Mouse (Mus musculus) hindbrain, embryonic 16.5 days (tissue): Measurements from ENCODE around the gene Trp53bp2. TPM values are rescaled to one million over a fixed set of nuclear protein-coding genes. Genes with fewer than 3 reads are reported as not detected.

Experiments used
- ATAC-seq: fragments of 200-750 bp; cut with Nextera tagmentation; 2 replicates; pipeline ENCODE4 v1.8.0; 2017; ENCODE audit warnings: moderate TSS enrichment, moderate library complexity
- H3K27ac ChIP-seq: fragments of 300-500 bp; sonication (generic); 2 replicates; pipeline ENCODE4 v1.5.1; 2014; ENCODE audit warnings: low read depth, mild to moderate bottlenecking, control low read depth, low read length, moderate library complexity
- H3K27me3 ChIP-seq: fragments of 300-500 bp; sonication (generic); replicated peaks from 2 replicates; pipeline ENCODE4 v1.6.1; 2014; ENCODE audit warnings: low read length; ENCODE audit not compliant: control insufficient read depth, insufficient read depth
- H3K36me3 ChIP-seq: fragments of 300-500 bp; sonication (generic); 2 replicates; pipeline ENCODE4 v1.6.1; 2014; ENCODE audit warnings: mild to moderate bottlenecking, low read length, moderate library complexity, mixed read lengths; ENCODE audit not compliant: control insufficient read depth, insufficient read depth
- H3K4me1 ChIP-seq: fragments of 300-500 bp; sonication (generic); 2 replicates; pipeline ENCODE4 v1.6.1; 2014; ENCODE audit warnings: low read depth, low read length; ENCODE audit not compliant: control insufficient read depth, insufficient read depth
- H3K4me2 ChIP-seq: fragments of 300-500 bp; sonication (generic); 2 replicates; pipeline ENCODE4 v1.6.1; 2014; ENCODE audit warnings: mild to moderate bottlenecking, low read length, control low read depth, moderate library complexity
- H3K4me3 ChIP-seq: fragments of 300-500 bp; sonication (generic); 2 replicates; pipeline ENCODE4 v1.5.1; 2014; ENCODE audit warnings: mild to moderate bottlenecking, low read length, control low read depth, moderate library complexity
- H3K9ac ChIP-seq: fragments of 300-500 bp; sonication (generic); 2 replicates; pipeline ENCODE4 v1.6.1; 2014; ENCODE audit warnings: low read depth, mild to moderate bottlenecking, control low read depth, low read length, moderate library complexity
- H3K9me3 ChIP-seq: fragments of 300-500 bp; sonication (generic); 2 replicates; pipeline ENCODE4 v1.6.1; 2014; ENCODE audit warnings: mild to moderate bottlenecking, low read length, moderate library complexity; ENCODE audit not compliant: control insufficient read depth
- WGBS: fragments of 180-500 bp; shearing (Covaris S2); extraction: QIAGEN DNeasy Blood & Tissue Kit; methylation state at CpG from one replicate; pipeline ENCODE4 v1.1.7; 2014; 5-methylcytosine and 5-hydroxymethylcytosine counted together
- polyA plus RNA-seq: library from polyadenylated mRNA; unstranded; fragments of >200 nt; fragmentation: Nextera tagmentation; extraction: Ambion mirVana; gene quantifications from 2 replicates; pipeline ENCODE4 v1.2.1, GENCODE M21; 2015

The Trp53bp2 gene
- polyA plus RNA-seq, 1 experiment from 2014 or later: 13.8 TPM

DNA sequence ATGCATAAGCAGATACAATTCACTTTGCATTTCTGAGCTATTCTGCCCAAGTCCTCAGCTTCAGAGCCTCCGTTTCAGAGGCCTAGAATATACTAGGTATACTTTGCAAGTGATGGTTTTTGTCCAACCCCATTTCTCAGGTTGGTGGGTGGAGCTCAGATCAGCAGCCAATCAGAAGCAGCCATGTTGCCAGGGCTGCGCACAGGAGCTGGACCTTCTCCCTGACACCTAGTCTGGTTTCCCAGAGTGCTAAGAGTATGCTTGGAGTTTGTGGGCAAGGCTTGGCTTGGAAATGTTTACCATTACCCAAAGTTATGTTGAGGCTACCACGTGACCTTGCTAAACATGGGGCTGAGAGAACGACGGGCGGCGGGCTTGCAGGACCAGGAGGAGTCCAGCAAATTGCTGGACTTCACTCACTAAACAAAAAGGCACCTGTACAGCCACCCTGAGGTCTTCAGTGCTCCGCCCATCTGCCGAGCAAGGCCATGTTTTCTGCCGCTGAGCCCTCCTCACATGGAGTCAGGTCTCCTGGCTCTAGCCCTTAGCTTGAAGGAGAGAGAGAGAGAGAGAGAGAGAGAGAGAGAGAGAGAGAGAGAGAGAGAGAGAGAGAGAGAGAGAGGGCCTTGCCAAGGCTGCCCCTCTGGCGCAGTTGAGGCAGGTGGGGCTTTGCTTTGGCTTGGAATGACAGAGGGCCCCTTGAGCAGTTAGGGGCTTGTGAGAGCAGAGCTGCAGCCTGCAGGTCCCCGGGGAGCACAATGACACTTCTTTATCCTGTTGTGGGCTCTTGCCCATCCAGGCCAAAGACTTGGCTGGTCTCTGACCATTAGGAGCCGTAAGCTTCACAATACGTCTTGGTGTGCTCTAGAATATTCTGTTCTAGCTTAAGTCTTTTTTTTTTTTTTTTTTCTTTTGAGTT, 74.3 kb downstream of the Trp53bp2 start:
- Histone ChIP-seq H3K4me3 (no peak overlapping the region), H3K36me3 (peaks cover 49% of the 10 kb centered on the region), H3K9me3 (no peaks in the 10 kb centered on the region), H3K27ac (no peak overlapping the region), H3K4me1 (no peaks in the 10 kb centered on the region), H3K4me2 (no peak overlapping the region), H3K9ac (no peak overlapping the region), H3K27me3 (no peaks in the 10 kb centered on the region)
- ATAC-seq: no peak
- WGBS: 88% methylated on average over 14 of the region's 14 CpGs

DNA sequence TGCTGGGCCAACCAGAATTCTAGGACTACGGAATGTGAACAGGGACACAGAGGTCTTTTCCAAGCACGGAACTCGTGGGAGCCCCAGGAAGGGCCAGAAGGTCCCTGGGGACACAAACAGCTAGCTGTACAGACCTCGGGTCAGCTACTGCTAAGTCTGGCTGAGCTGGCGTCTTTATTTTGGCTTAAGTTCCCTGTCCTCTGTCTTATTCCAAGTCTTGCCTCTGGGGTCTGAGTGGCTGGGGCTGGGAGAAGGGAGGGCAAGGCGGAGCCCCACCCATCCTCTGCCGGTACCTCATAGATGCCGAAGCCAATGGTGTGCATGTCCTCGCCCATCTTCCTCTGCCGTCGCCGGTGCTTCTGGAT, 74.9 kb downstream of the Trp53bp2 start:
- Histone ChIP-seq H3K27me3 (no peaks in the 10 kb centered on the region), H3K27ac (no peak overlapping the region), H3K4me2 (no peak overlapping the region), H3K36me3 (peaks cover 55% of the 10 kb centered on the region), H3K9ac (no peak overlapping the region), H3K9me3 (no peaks in the 10 kb centered on the region), H3K4me1 (no peaks in the 10 kb centered on the region), H3K4me3 (no peak overlapping the region)
- ATAC-seq: no peak
- WGBS: 92% methylated on average over 12 of the region's 12 CpGs

- WGBS: 93% methylated on average over 10 of the region's 10 CpGs
- no peak overlapping the region for H3K4me2 ChIP-seq
- no peak overlapping the region for H3K27ac ChIP-seq
- no peaks in the 10 kb centered on the region for H3K27me3 ChIP-seq
- no peak for ATAC-seq
- no peak overlapping the region for H3K4me3 ChIP-seq
- no peak overlapping the region for H3K9ac ChIP-seq
- H3K9me3 ChIP-seq: no peaks in the 10 kb centered on the region
- H3K4me1 ChIP-seq: peaks cover 4% of the 10 kb centered on the region; the same call in 1 of the 2 replicates
- H3K36me3 ChIP-seq: peaks cover 39% of the 10 kb centered on the region
These were observed 79.5 kb downstream of the Trp53bp2 start for GRCm38 (mm10) chr1:182488503-182488902.

GRCm38 (mm10) chr1:182489803-182490452, 81.0 kb downstream of the Trp53bp2 start:
- Histone ChIP-seq H3K4me2 (peak overlapping the region; percentile 57), H3K9me3 (no peaks in the 10 kb centered on the region), H3K27me3 (no peaks in the 10 kb centered on the region), H3K27ac (peak overlapping the region; percentile 48), H3K4me3 (peak overlapping the region; percentile 19; the same call in 1 of the 2 replicates), H3K4me1 (peaks cover 4% of the 10 kb centered on the region; the same call in 1 of the 2 replicates), H3K9ac (peak overlapping the region; percentile 24; the same call in 1 of the 2 replicates), H3K36me3 (peaks cover 30% of the 10 kb centered on the region)
- 10% methylated on average over 21 of the region's 21 CpGs for WGBS
- peak; percentile 95 for ATAC-seq

- Histone ChIP-seq H3K27ac (peak overlapping the region; percentile 48; the same call in 1 of the 2 replicates), H3K4me2 (no peak overlapping the region), H3K27me3 (no peaks in the 10 kb centered on the region), H3K9ac (no peak overlapping the region), H3K4me3 (no peak overlapping the region), H3K4me1 (peaks cover 4% of the 10 kb centered on the region; the same call in 1 of the 2 replicates), H3K9me3 (no peaks in the 10 kb centered on the region), H3K36me3 (peaks cover 24% of the 10 kb centered on the region)
- no peak for ATAC-seq
- WGBS: 80% methylated on average over 7 of the region's 7 CpGs
These were observed 81.6 kb downstream of the Trp53bp2 start for GRCm38 (mm10) chr1:182490568-182490967.

DNA sequence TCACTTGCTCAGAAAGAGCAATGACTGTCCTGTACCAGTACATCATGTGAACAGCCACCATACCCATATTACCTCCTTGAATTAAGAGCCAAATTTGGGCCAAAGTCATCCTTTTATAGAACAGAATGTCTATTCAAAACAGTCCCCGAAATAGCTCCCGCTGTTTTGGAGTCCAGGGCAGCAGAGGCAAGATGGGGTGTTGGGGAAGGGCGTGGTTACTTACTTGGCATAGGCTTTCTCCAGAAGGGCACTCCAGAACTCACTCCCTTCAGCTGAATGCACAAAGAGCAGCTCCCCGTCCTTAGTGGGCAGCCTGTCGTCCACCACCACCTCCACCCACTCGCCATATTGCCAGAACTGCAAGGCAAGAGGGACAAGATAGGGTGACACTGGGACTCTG, 82.9 kb downstream of the Trp53bp2 start:
- WGBS: 96% methylated on average over 6 of the region's 6 CpGs
- Histone ChIP-seq H3K4me2 (no peak overlapping the region), H3K9ac (no peak overlapping the region), H3K9me3 (no peaks in the 10 kb centered on the region), H3K4me3 (no peak overlapping the region), H3K27me3 (no peaks in the 10 kb centered on the region), H3K27ac (no peak overlapping the region), H3K36me3 (peaks cover 19% of the 10 kb centered on the region; the same call in 1 of the 2 replicates), H3K4me1 (peaks cover 4% of the 10 kb centered on the region; the same call in 1 of the 2 replicates)
- no peak for ATAC-seq

DNA sequence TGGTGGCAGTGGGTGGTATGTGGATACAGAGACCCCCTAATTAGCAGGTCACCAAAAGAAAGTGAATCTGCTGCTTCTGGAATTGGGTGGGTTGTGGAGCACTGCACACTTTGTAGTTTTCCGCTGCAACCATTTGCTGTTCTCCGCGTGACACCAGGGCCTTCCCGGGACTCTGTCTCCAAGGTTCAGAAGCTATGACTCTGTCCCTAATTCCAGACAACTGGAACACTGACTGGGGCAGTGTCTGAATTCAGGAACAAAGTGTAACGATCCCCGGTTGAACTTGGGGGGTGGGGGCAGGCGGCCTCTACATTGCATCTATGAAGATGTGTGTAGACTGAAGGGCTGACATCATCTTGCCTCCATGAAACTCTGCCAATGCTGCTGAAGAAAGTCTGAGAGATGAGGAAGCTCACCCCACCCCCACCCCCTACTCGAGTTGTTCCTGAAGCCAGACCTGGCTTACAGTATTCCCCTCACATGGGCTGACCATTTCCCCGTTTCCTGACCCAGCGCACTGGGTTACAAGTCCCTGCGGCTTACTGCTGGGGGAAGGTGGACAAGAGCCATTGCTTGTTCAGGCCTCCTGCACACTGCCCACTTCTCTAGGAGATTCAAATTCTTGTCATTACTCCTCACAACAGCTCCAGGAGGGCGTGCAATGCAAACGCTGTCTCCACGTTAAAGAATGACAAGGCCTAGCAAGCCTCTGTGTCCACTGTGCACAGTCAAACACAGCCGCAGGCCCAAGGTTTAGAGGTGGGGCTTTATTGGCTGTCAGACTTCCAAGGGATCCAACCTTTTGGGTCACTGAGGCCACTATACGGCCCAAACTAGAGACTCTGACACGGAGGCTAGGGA, 85.5 kb downstream of the Trp53bp2 start:
- no peaks in the 10 kb centered on the region for H3K27me3 ChIP-seq
- H3K9ac ChIP-seq: no peak overlapping the region
- no peaks in the 10 kb centered on the region for H3K9me3 ChIP-seq
- H3K4me2 ChIP-seq: no peak overlapping the region
- no peak for ATAC-seq
- peaks cover 4% of the 10 kb centered on the region; the same call in 1 of the 2 replicates for H3K36me3 ChIP-seq
- H3K4me3 ChIP-seq: no peak overlapping the region
- no peak overlapping the region for H3K27ac ChIP-seq
- H3K4me1 ChIP-seq: peaks cover 4% of the 10 kb centered on the region; the same call in 1 of the 2 replicates
- WGBS: 70% methylated on average over 17 of the region's 17 CpGs

GRCm38 (mm10) chr1:182496685-182497084, 87.7 kb downstream of the Trp53bp2 start:
- 66% methylated on average over 6 of the region's 6 CpGs for WGBS
- no peak overlapping the region for H3K4me2 ChIP-seq
- no peak overlapping the region for H3K4me3 ChIP-seq
- H3K27me3 ChIP-seq: no peaks in the 10 kb centered on the region
- no peak overlapping the region for H3K9ac ChIP-seq
- H3K9me3 ChIP-seq: no peaks in the 10 kb centered on the region
- no peaks in the 10 kb centered on the region; the same call in 1 of the 2 replicates for H3K4me1 ChIP-seq
- H3K36me3 ChIP-seq: no peaks in the 10 kb centered on the region; the same call in 1 of the 2 replicates
- ATAC-seq: no peak
- no peak overlapping the region for H3K27ac ChIP-seq
